Mouse (Mus musculus): Measurements from ENCODE around the gene Olfr172.

Gene Olfr172

DNA sequence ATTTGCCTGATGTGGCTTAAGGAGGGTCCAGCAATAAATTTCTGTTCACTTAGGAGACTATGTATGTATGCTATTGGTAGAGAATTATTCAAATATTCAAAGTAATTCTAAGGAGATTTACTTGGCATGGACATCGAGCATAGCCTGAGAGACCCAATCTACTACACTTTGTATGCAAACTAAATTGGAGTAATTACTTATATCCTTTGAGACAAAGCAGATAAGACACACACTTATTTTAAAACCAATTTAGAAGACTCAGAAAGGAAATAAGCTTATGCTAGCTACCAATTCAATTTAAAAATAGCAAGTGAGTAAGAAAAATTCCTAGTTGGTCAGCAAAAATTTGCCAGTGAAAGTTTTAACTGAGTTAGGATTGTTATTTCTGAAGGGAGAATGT, at the start of gene Olfr172:
Gene Olfr172, minus strand, starts transcription at position 101 of the 400 bp plus-strand sequence.
- no peak for DNase-seq (ENCODE audit: extremely low read depth, low read depth)

DNA sequence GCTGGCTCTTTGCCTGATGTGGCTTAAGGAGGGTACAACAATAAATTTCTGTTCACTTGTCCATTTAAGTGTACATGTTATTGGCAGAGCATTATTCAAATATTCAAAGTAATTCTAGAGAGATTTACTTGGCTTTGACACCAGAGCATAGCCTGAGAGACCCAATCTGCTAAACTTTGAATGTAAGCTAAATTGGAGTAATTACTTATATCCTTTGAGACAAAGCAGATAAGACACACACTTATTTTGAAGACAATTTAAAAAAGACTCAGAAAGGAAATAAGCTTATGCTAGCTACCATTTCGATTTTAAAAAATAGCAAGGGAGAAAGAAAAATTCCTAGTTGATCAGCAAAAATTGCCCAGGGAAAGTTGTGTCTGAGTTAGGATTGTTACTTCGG, 37.2 kb upstream of the Olfr172 start, which contains the start of gene Olfr173:
Gene Olfr173, minus strand, starts transcription at position 101 of the 400 bp plus-strand sequence.
- DNase-seq (ENCODE audit: extremely low read depth, low read depth) = no peak

GRCm38 (mm10) chr16:58756191-58756590, 6.8 kb downstream of the Olfr172 start:
- DNase-seq (ENCODE audit: extremely low read depth, low read depth) = no peak

DNA sequence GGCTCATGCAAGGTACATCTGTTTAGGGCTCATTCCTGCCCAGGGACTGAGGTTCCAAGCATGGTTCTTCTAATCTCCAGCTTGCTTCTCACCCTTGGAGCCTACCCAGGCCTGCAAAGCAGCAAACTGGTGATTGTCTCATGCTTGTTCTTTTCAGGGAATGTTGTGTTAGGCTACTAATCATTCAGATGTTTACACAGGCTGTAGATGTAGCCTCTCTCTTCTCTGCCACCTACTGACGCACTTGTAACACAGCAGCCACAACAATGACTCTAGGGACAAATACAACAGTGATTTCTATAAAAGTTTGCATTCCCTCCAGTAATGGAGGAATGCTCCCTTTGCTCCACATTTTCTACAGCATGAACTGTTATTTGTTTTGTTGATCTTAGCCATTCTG, 11.7 kb downstream of the Olfr172 start:
- no peak for DNase-seq (ENCODE audit: extremely low read depth, low read depth)

DNA sequence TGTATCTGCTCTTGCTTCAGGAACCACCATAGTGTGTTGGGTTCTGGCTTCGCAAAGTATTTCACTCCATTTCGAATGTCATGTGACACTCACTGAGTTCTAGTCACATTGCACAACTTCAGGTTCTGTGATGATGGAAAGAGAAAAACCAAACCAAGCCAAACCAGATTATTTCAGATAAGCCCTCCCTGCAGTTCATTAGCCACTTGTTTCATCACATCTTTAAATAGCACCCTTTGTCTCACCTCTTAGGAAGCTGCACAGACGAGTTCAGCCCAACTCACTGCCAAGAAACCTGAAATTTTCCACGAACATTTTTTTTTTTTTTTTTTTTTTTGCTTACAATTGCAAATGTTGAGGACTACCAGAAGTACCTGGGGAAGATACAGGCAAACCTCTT, 16.3 kb downstream of the Olfr172 start:
- no peak for DNase-seq (ENCODE audit: extremely low read depth, low read depth)

DNA sequence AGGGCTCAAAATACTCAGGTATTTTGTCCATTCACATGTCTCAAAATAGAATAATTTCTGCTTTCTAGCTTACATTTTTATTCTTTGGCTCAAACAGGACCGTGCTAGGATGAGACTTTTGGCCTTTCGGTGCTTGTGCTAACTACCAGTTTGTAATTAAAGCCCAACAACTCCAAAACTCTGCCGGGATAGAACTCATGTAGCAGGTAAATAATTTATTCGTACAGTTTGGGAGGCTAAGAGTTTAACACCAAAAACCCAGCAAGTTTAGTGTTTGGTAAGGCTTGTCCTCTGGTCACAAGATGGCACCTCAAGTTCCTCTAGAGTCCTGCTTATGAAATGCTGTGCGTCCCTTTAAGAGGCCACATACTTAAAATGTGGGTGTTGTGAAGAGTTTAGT, 22.2 kb downstream of the Olfr172 start:
- DNase-seq (ENCODE audit: extremely low read depth, low read depth) = no peak

GRCm38 (mm10) chr16:58738800-58739199, 24.2 kb downstream of the Olfr172 start:
- no peak for DNase-seq (ENCODE audit: extremely low read depth, low read depth)

DNA sequence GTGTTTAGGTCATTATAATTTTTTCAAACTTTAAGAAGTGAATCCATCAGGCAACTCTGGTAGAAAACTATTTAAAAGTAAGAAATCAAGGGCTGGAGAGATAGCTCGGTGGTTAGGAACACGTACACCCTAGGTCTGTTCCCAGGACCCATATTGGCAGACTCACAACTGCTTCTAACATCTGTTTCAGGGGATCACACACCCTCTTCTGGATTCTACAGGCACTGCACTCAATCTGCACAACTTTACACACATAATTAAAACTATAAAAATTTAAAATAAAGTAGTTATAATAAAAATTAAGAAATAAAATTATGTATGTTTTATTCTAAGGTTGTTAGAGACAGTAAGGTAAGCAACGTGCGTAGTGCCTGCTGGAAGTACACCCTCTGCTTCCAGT, 24.8 kb downstream of the Olfr172 start:
- no peak for DNase-seq (ENCODE audit: extremely low read depth, low read depth)

GRCm38 (mm10) chr16:58728176-58728671, 34.8 kb downstream of the Olfr172 start:
- DNase-seq (ENCODE audit: extremely low read depth, low read depth) = no peak

DNA sequence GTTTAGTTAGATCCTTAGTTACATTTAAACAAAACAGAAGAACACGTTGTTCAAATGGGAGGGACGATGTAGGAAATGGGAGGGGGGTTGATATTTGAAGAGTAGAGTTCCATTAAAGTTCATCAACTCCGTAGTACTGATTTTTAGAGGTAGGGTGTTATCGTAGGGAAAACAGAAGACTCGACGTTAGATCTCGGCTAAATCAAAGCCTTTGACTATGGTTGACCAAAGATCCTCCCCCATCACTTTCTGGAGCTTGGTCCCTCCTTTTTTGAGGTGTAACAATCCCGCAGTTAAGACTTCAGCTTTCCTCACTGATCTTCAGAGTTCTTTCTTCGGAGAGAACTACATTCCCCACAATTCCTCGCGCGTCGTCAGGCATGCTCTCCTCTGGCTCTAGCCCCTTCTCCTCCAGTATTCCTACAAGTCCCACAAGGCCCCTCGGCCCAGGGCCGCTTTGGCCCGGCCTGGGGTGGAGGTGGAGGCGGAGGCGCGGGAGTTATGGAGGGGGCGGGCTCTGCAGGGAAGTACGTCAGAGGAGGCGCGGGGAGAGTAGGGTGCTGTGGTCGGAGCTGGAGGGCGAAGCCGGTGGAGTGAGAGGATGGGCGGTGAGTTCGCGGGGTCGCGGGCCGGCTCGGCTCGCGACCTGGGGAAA, 35.4 kb downstream of the Olfr172 start, which contains the start of gene Cldnd1:
Gene Cldnd1, plus strand, starts transcription at position 434 of the 655 bp plus-strand sequence.
- peak; percentile 89 for DNase-seq (ENCODE audit: extremely low read depth, low read depth)

- no peak for DNase-seq (ENCODE audit: extremely low read depth, low read depth)
Observed at GRCm38 (mm10) chr16:58726680-58727476, 36.1 kb downstream of the Olfr172 start.

GRCm38 (mm10) chr16:58722292-58722691, 40.7 kb downstream of the Olfr172 start:
- DNase-seq (ENCODE audit: extremely low read depth, low read depth) = no peak

- no peak for DNase-seq (ENCODE audit: extremely low read depth, low read depth)
Observed at GRCm38 (mm10) chr16:58718666-58719120, 44.3 kb downstream of the Olfr172 start, which contains the start of gene Gpr15. TSS of gene Gpr15 (minus strand) at chr16:58719070.

GRCm38 (mm10) chr16:58715018-58715417, 48.0 kb downstream of the Olfr172 start:
- no peak for DNase-seq (ENCODE audit: extremely low read depth, low read depth)

GRCm38 (mm10) chr16:58713128-58713527, 49.8 kb downstream of the Olfr172 start:
- DNase-seq (ENCODE audit: extremely low read depth, low read depth) = no peak

DNA sequence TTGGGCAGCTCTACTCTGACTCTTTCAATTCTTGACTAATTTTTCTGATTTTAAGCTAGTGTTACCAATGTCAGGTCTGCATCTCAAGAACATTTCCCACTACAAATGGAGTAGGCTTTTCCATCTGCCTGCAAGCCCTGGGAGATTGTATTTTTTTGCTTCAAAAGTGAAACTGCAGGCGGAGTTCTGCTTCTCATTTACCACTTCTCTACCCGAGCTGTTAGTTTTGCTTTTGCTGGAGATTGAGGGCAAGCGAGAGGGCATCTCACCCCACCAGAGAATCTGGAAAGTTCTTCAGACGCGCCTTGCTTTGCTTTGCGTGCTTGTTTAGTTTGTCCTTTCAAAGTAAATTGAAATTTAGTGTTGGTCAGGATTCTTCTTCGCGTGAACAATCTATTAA, 50.8 kb downstream of the Olfr172 start:
- no peak for DNase-seq (ENCODE audit: extremely low read depth, low read depth)
